Mouse (Mus musculus): Measurements from ENCODE around the gene Slc28a2. TPM values are rescaled to one million over a fixed set of nuclear protein-coding genes. Genes with fewer than 3 reads are reported as not detected.
"Not testable (repeated sequence)": the region's sequence is repeated elsewhere in the genome, so short reads cannot be mapped to it uniquely, and the experiment has no call there.

Gene Slc28a2
- total and polyA plus RNA-seq, 3 experiments, result 17.6 to 20.7 (median 20.4) TPM

DNA sequence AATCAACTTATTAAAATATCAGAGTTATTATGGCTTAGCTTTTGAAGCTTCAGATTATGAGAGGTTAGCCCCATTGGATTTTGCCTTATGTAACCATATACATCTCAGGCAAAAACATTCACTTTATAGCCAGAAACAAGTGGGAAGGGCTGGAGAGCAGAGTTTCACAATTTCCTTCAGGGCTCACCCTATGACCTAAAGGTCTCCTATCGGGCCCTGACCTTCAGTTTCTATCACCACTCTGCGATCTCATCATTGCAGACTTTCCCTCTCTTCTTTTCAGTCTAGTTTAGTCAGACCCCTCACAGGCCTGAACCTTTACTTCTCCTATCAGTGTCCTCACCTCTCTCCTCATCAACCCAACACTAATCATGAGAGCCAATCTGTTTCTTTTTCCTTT lies 18.7 kb upstream of the Slc28a2 start:
- intact Hi-C loops (cut with DNase I), result loop anchor here (2.0 to 5.0 kb wide), 2 partner anchors 23 to 45 kb away; no protein-coding TSS in a partner anchor
- Histone ChIP-seq H3K4me3 (no peak overlapping the region), H3K27ac (no peak overlapping the region), H3K4me1 (ENCODE audit: control insufficient read depth, insufficient read depth, low read length) (no peaks in the 10 kb centered on the region), H3K9ac (ENCODE audit: low read depth, low read length) (no peak overlapping the region), H3K79me2 (replicated peaks; ENCODE audit: control insufficient read depth, insufficient read depth, low read length) (no peaks in the 10 kb centered on the region), H3K36me3 (ENCODE audit: control insufficient read depth, insufficient read depth, low read length) (no peaks in the 10 kb centered on the region), H3K27me3 (ENCODE audit: control insufficient read depth, insufficient read depth, low read length) (no peaks in the 10 kb centered on the region)
- WGBS, result 80% methylated on average over 2 of the region's 2 CpGs
- TF ChIP-seq EP300 (IDR thresholded peaks at IDR 0.05; ENCODE audit: insufficient read depth, low read depth, low read length) (no peak), CTCF (IDR thresholded peaks at IDR 0.05) (no peak), POLR2A (IDR thresholded peaks at IDR 0.05; ENCODE audit: insufficient read depth, low read depth, low read length) (no peak)
- DNase-seq, result no peak

DNA sequence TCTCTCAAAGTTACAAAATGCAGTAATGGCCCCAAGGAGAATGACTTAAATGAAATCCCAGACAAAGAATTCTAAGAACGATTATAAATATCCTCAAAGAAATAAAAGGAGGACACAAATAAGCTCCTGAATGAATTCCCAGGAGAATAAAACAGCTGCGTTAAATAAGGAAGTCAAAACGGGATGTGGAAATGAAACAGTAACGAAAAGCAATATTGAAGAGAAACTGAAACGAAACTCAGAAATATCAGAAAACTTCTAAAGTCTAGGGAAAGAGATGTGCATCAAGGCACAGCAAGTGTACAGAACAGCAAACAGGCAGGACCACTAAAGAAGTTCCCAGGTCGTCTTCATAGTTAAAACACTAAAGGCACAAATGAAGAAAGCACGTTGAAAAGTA lies 17.3 kb upstream of the Slc28a2 start:
- 38% methylated on average over 7 of the region's 7 CpGs for WGBS
- DNase-seq, result no peak
- intact Hi-C loops (cut with DNase I), result loop anchor here (2.0 to 5.0 kb wide), 2 partner anchors 24 to 43 kb away; no protein-coding TSS in a partner anchor

DNA sequence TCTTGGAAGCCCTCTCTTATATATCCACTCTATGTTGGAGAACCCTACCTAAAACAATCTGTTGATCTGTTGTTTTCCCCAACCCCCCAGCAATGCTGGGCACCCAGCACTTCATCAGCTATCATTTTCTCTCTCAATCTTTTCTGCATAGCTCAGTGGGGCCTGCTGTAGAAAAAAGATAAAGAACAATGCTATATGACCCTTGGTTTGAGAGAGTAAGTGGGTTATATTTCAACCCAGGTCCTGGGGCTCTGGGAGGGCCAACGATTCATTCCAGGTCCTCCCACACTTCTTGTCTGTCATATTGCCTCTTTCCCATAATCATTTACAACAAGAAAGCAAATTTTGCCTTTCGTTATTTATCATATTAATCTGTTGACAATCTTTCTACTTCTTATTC lies 368 bp downstream of the Slc28a2 start:
- DNase-seq; H3K4me1 ChIP-seq (ENCODE audit: control insufficient read depth, insufficient read depth, low read length); H3K79me2 ChIP-seq (replicated peaks; ENCODE audit: control insufficient read depth, insufficient read depth, low read length); H3K36me3 ChIP-seq (ENCODE audit: control insufficient read depth, insufficient read depth, low read length); H3K9ac ChIP-seq (ENCODE audit: low read depth, low read length); H3K27me3 ChIP-seq (ENCODE audit: control insufficient read depth, insufficient read depth, low read length): not testable (repeated sequence)
- 51% methylated on average over 2 of the region's 2 CpGs for WGBS
- intact Hi-C loops (cut with DNase I), result loop anchor here (5.0 kb wide), 1 partner anchor 44 kb away; no protein-coding TSS in a partner anchor
- Histone ChIP-seq H3K4me3 (0 out of 2 replicates have a peak overlapping the region, but pooled peaks have one; percentile 10), H3K27ac (peak overlapping the region; percentile 48)

More for the DNA sequence above, 17.3 kb upstream of the Slc28a2 start:
- H3K9ac ChIP-seq (ENCODE audit: low read depth, low read length), result no peak overlapping the region
- no peaks in the 10 kb centered on the region for H3K4me1 ChIP-seq (ENCODE audit: control insufficient read depth, insufficient read depth, low read length)
- H3K79me2 ChIP-seq (replicated peaks; ENCODE audit: control insufficient read depth, insufficient read depth, low read length), result no peaks in the 10 kb centered on the region
- H3K36me3 ChIP-seq (ENCODE audit: control insufficient read depth, insufficient read depth, low read length), result no peaks in the 10 kb centered on the region
- H3K27ac ChIP-seq, result peak overlapping the region; percentile 70
- no peak for TF ChIP-seq CTCF (IDR thresholded peaks at IDR 0.05)
- no peak for TF ChIP-seq EP300 (IDR thresholded peaks at IDR 0.05; ENCODE audit: insufficient read depth, low read depth, low read length)
- TF ChIP-seq POLR2A (IDR thresholded peaks at IDR 0.05; ENCODE audit: insufficient read depth, low read depth, low read length), result no peak
- H3K27me3 ChIP-seq (ENCODE audit: control insufficient read depth, insufficient read depth, low read length), result no peaks in the 10 kb centered on the region
- peak overlapping the region; percentile 7; the same call in 1 of the 2 replicates for H3K4me3 ChIP-seq

DNA sequence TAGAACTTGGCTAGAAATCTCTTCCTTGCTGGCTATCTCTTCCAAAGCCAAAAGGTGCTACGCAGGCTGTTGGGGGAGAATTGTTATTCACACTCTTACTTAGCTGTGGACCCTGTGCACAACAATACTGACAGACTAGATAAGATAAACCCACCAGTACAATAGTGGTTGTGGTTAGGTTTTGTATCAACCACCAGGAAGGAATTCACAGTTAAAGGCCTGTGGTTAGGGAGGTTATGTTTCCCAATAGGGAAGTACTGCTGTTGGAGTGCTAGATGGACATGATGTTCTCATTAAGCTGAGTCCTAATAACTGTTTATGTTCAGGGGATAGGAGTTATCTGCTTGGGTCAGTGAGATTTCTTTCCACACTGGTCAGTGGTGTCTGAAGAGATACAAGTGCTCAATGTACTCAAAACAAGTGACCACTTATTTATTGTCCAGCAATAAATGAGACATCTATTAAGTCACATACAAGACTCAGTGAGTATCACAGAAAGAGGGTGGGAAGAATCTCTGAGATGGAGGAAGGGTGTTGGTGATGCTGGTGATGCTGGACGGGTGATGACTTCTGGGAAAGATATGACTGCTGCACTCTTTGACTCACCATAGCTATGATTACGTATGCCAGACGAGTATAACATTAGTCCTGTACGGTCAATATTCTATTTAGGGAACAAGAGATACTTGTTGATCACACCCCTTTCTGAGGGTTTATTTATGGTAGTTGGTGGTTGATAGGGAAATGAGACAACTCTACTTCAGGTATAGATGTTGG lies 12.6 kb downstream of the Slc28a2 start:
- H3K27ac ChIP-seq; H3K36me3 ChIP-seq (ENCODE audit: control insufficient read depth, insufficient read depth, low read length); DNase-seq; intact Hi-C loops (cut with DNase I); H3K79me2 ChIP-seq (replicated peaks; ENCODE audit: control insufficient read depth, insufficient read depth, low read length); H3K4me3 ChIP-seq; H3K9ac ChIP-seq (ENCODE audit: low read depth, low read length); H3K4me1 ChIP-seq (ENCODE audit: control insufficient read depth, insufficient read depth, low read length); H3K27me3 ChIP-seq (ENCODE audit: control insufficient read depth, insufficient read depth, low read length): not testable (repeated sequence)
- 67% methylated on average over 5 of the region's 5 CpGs for WGBS

DNA sequence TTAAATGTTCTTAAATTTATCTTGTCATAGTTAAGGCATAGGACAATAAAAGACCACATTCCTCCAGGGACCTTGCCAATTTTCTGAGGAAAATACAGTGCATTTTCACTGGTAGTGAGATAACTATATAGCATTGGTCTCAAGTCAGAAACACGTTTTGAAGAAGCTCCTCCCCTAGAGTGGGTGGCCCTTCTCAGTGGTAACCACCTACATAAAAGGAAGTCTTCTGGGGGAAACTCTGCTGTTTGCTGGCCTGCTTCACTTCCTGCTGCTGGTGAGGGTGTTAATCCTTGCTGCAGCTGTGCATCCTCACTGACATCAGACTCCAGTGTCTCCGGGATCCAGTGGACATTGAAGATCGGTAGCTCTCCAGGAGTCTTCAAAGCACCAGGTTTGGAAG lies 14.2 kb downstream of the Slc28a2 start:
- H3K4me1 ChIP-seq (ENCODE audit: control insufficient read depth, insufficient read depth, low read length); H3K36me3 ChIP-seq (ENCODE audit: control insufficient read depth, insufficient read depth, low read length); intact Hi-C loops (cut with DNase I); H3K79me2 ChIP-seq (replicated peaks; ENCODE audit: control insufficient read depth, insufficient read depth, low read length); H3K27me3 ChIP-seq (ENCODE audit: control insufficient read depth, insufficient read depth, low read length); H3K9ac ChIP-seq (ENCODE audit: low read depth, low read length); H3K4me3 ChIP-seq; H3K27ac ChIP-seq: not testable (repeated sequence)
- DNase-seq, result peak in 1 of 2 experiments; percentile 47
- 4% methylated on average over 1 of the region's 3 CpGs for WGBS

DNA sequence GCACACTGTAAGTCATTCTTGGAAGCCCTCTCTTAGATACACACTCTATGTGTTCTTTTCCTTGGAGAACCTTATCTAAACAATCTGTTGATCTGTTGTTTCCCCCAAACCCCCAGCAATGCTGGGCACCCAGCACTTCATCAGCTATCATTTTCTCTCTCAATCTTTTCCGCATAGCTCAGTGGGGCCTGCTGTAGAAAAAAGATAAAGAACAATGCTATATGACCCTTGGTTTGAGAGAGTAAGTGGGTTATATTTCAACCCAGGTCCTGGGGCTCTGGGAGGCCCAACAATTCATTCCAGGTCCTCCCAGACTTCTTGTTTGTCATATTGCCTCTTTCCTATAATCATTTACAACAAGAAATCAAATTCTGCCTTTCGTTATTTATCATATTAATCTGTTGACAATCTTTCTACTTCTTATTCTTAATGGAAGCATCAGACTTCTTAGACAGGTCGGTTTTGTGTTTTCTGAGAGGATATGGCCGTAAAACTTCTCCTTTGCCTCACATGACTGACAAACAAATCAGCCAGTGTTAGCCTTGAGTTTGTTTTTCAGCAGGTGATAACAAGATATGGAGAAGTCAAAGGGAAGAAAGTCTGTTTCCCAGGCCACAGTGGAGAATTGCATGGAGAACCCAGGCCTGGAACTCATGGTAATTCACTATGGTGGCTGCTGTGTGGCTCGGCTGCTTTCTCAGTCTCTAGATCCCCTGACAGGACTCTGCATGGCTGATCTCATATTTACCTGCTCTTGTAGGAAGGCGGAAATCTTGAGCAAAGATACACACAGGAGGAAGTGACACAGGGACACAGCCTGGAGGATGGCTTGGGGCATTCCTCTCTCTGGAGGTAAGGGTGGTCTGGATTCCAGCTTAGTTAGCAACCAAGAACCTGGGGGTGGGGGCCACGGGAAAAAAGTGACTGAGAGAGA lies 15.0 kb downstream of the Slc28a2 start:
- H3K4me1 ChIP-seq (ENCODE audit: control insufficient read depth, insufficient read depth, low read length), result no peaks in the 10 kb centered on the region; the same call in none of the 2 replicates
- 68% methylated on average over 7 of the region's 7 CpGs for WGBS
- no peaks in the 10 kb centered on the region for H3K27me3 ChIP-seq (ENCODE audit: control insufficient read depth, insufficient read depth, low read length)
- peak in 1 of 2 experiments; percentile 10 for DNase-seq
- peak overlapping the region; percentile 38 for H3K4me3 ChIP-seq
- H3K9ac ChIP-seq (ENCODE audit: low read depth, low read length), result peak overlapping the region; percentile 46; the same call in 1 of the 2 replicates
- peak overlapping the region; percentile 71 for H3K27ac ChIP-seq
- TF ChIP-seq POLR2A (IDR thresholded peaks at IDR 0.05; ENCODE audit: insufficient read depth, low read depth, low read length) (no peak), EP300 (IDR thresholded peaks at IDR 0.05; ENCODE audit: insufficient read depth, low read depth, low read length) (no peak), CTCF (IDR thresholded peaks at IDR 0.05) (no peak)
- intact Hi-C loops (cut with DNase I), result no loop called here
- H3K79me2 ChIP-seq (replicated peaks; ENCODE audit: control insufficient read depth, insufficient read depth, low read length), result no peaks in the 10 kb centered on the region
- peaks cover 4% of the 10 kb centered on the region; the same call in 1 of the 2 replicates for H3K36me3 ChIP-seq (ENCODE audit: control insufficient read depth, insufficient read depth, low read length)

Data from heart, adult 2 months (tissue).